ENCODE assay signal across 14 mouse cellular contexts in the genomic region with DNA sequence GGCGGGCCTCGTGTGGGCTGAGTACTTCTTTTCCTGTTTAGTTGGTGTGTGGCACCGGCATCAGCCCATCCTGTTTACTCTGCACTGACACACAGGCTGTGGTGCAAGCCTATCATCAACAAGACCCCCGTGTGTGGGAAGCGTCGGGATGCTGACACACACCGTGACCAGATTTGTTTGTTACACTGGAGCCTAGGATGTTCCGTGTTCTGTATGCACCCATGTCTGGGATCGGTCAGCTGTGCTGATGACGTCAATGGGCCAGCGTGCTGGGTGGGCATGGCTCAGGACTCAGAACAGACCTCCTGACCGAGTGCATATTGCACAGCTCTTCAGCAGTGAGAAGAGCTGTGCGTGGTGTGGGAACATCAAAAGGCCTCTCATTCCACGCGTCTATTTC.
"Had no signal": no experiment of that assay in that cellular context is flagged by ENCODE, and none has a peak within 500 bp of the region (broad histone marks: within the 10 kb centered on the region; RNA-seq: fewer than 3 reads in every experiment).

No protein-coding gene starts in this region.

- H3K27me3 ChIP-seq: midbrain, embryonic 13.5 days; neural tube, embryonic 13.5 days had no signal

- H3K9ac ChIP-seq: liver, embryonic 13.5 days; midbrain, embryonic 13.5 days; neural tube, embryonic 13.5 days had no signal

- H3K9me3 ChIP-seq: liver, embryonic 13.5 days; megakaryocyte, embryonic 14.5 days; midbrain, embryonic 10.5 days; midbrain, embryonic 13.5 days; neural tube, embryonic 13.5 days had no signal

- H3K4me2 ChIP-seq: liver, embryonic 13.5 days; midbrain, embryonic 13.5 days; neural tube, embryonic 13.5 days had no signal

- H3K4me3 ChIP-seq: liver, embryonic 13.5 days; megakaryocyte, embryonic 14.5 days; midbrain, embryonic 10.5 days; midbrain, embryonic 13.5 days; myocyte; neural tube, embryonic 13.5 days had no signal

- ATAC-seq: midbrain, embryonic 13.5 days; midbrain, embryonic 16.5 days had no signal

- H3K4me1 ChIP-seq: midbrain, embryonic 10.5 days; midbrain, embryonic 13.5 days; neural tube, embryonic 13.5 days had no signal

- DNase-seq: kidney, adult 9 months; kidney, postnatal 14 days; kidney, postnatal 4 days; left cerebral cortex, postnatal 4 days; liver, embryonic 13.5 days; lung, adult 2 months; lung, postnatal 36 days; thymus, postnatal 25 days had no signal

- H3K36me3 ChIP-seq: liver, embryonic 13.5 days; midbrain, embryonic 10.5 days; midbrain, embryonic 13.5 days; neural tube, embryonic 13.5 days had no signal

- H3K27ac ChIP-seq: liver, embryonic 13.5 days; midbrain, embryonic 10.5 days; midbrain, embryonic 13.5 days; neural tube, embryonic 13.5 days had no signal
